Mouse (Mus musculus): Measurements from ENCODE around the gene Abcb8. TPM values are rescaled to one million over a fixed set of nuclear protein-coding genes. Genes with fewer than 3 reads are reported as not detected.
A peak's percentile ranks its signal among the peaks of the same experiment; 100 is the strongest.

Gene Abcb8
- polyA plus RNA-seq, 1 experiment from 2014 or later: 53.7 TPM

- Histone ChIP-seq H3K27me3 (replicated peaks; ENCODE audit: control insufficient read depth, insufficient read depth, low read length) (no peaks in the 10 kb centered on the region), H3K9me3 (ENCODE audit: control insufficient read depth, low read length) (no peaks in the 10 kb centered on the region), H3K27ac (ENCODE audit: low read depth, low read length) (no peak overlapping the region), H3K4me2 (ENCODE audit: low read length) (no peak overlapping the region), H3K9ac (ENCODE audit: low read depth, low read length) (no peak overlapping the region), H3K4me1 (ENCODE audit: control insufficient read depth, insufficient read depth, low read depth, low read length) (0 out of 2 replicates have a peak, but pooled peaks cover 3% of the 10 kb centered on the region), H3K4me3 (ENCODE audit: low read length) (no peak overlapping the region), H3K36me3 (ENCODE audit: control insufficient read depth, insufficient read depth, low read length) (no peaks in the 10 kb centered on the region)
- no peak for ATAC-seq
- 63% methylated on average over 3 of the region's 3 CpGs for WGBS
These were observed 29.4 kb upstream of the Abcb8 start for GRCm38 (mm10) chr5:24364061-24364460.

- no peaks in the 10 kb centered on the region for H3K36me3 ChIP-seq (ENCODE audit: control insufficient read depth, insufficient read depth, low read length)
- H3K27ac ChIP-seq (ENCODE audit: low read depth, low read length): peak within 1 kb of the TSS; percentile 15; the same call in 1 of the 2 replicates
- ATAC-seq: no peak
- peak within 1 kb of the TSS; percentile 13; the same call in 1 of the 2 replicates for H3K4me3 ChIP-seq (ENCODE audit: low read length)
- 0 out of 2 replicates have a peak, but pooled peaks cover 3% of the 10 kb centered on the region for H3K4me1 ChIP-seq (ENCODE audit: control insufficient read depth, insufficient read depth, low read depth, low read length)
- H3K4me2 ChIP-seq (ENCODE audit: low read length): no peak within 1 kb of the TSS
- H3K9me3 ChIP-seq (ENCODE audit: control insufficient read depth, low read length): no peaks in the 10 kb centered on the region
- no peak within 1 kb of the TSS for H3K9ac ChIP-seq (ENCODE audit: low read depth, low read length)
- H3K27me3 ChIP-seq (replicated peaks; ENCODE audit: control insufficient read depth, insufficient read depth, low read length): no peaks in the 10 kb centered on the region
- 36% methylated on average over 12 of the region's 12 CpGs for whole genome bisulfite sequencing
These were observed 29.0 kb upstream of the Abcb8 start, which contains the start of gene Nos3 for GRCm38 (mm10) chr5:24364508-24364907. TSS of gene Nos3 (plus strand) at chr5:24364810.

- Histone ChIP-seq H3K4me2 (ENCODE audit: low read length) (no peak overlapping the region), H3K36me3 (ENCODE audit: control insufficient read depth, insufficient read depth, low read length) (no peaks in the 10 kb centered on the region), H3K9ac (ENCODE audit: low read depth, low read length) (no peak overlapping the region), H3K4me1 (ENCODE audit: control insufficient read depth, insufficient read depth, low read depth, low read length) (0 out of 2 replicates have a peak, but pooled peaks cover 3% of the 10 kb centered on the region), H3K4me3 (ENCODE audit: low read length) (peak overlapping the region; percentile 13; the same call in 1 of the 2 replicates), H3K27me3 (replicated peaks; ENCODE audit: control insufficient read depth, insufficient read depth, low read length) (no peaks in the 10 kb centered on the region), H3K9me3 (ENCODE audit: control insufficient read depth, low read length) (no peaks in the 10 kb centered on the region), H3K27ac (ENCODE audit: low read depth, low read length) (peak overlapping the region; percentile 15; the same call in 1 of the 2 replicates)
- no peak for ATAC-seq
- WGBS: 85% methylated on average over 10 of the region's 10 CpGs
These were observed 28.5 kb upstream of the Abcb8 start for GRCm38 (mm10) chr5:24364963-24365362.

DNA sequence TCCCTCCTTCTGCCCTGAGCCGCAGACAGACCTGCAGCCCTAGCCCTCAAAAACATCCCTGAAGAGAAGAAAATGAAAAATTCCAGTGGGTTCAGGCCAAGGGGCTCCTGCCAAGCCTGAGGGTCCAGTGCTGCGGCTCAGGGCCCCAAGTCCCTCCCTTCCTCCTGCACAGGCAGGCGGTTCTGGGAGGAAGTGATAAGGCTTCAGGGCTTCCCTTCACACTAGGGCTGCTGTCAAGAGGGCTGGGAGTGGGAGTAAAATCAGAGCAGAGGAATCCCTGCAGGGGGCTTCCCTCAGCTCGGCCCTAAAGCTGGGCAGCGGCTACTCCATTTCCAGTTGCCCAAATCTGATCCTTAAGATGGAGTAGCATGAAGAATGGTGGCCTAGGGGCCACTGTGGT, 27.9 kb upstream of the Abcb8 start:
- 47% methylated on average over 5 of the region's 5 CpGs for WGBS
- no peak overlapping the region for H3K4me3 ChIP-seq (ENCODE audit: low read length)

GRCm38 (mm10) chr5:24366426-24366825, 27.0 kb upstream of the Abcb8 start:
- 85% methylated on average over 9 of the region's 9 CpGs for WGBS
- no peak for ATAC-seq
- Histone ChIP-seq H3K27me3 (replicated peaks; ENCODE audit: control insufficient read depth, insufficient read depth, low read length) (no peaks in the 10 kb centered on the region), H3K9me3 (ENCODE audit: control insufficient read depth, low read length) (no peaks in the 10 kb centered on the region), H3K4me1 (ENCODE audit: control insufficient read depth, insufficient read depth, low read depth, low read length) (no peaks in the 10 kb centered on the region), H3K27ac (ENCODE audit: low read depth, low read length) (no peak overlapping the region), H3K36me3 (ENCODE audit: control insufficient read depth, insufficient read depth, low read length) (no peaks in the 10 kb centered on the region), H3K4me3 (ENCODE audit: low read length) (no peak overlapping the region), H3K9ac (ENCODE audit: low read depth, low read length) (no peak overlapping the region), H3K4me2 (ENCODE audit: low read length) (0 out of 2 replicates have a peak overlapping the region, but pooled peaks have one; percentile 11)

More for the DNA sequence above, 27.9 kb upstream of the Abcb8 start:
- no peak overlapping the region for H3K27ac ChIP-seq (ENCODE audit: low read depth, low read length)
- H3K27me3 ChIP-seq (replicated peaks; ENCODE audit: control insufficient read depth, insufficient read depth, low read length): no peaks in the 10 kb centered on the region
- H3K4me1 ChIP-seq (ENCODE audit: control insufficient read depth, insufficient read depth, low read depth, low read length): 0 out of 2 replicates have a peak, but pooled peaks cover 2% of the 10 kb centered on the region
- H3K9me3 ChIP-seq (ENCODE audit: control insufficient read depth, low read length): no peaks in the 10 kb centered on the region
- no peak for ATAC-seq
- H3K9ac ChIP-seq (ENCODE audit: low read depth, low read length): no peak overlapping the region
- H3K4me2 ChIP-seq (ENCODE audit: low read length): no peak overlapping the region
- no peaks in the 10 kb centered on the region for H3K36me3 ChIP-seq (ENCODE audit: control insufficient read depth, insufficient read depth, low read length)

DNA sequence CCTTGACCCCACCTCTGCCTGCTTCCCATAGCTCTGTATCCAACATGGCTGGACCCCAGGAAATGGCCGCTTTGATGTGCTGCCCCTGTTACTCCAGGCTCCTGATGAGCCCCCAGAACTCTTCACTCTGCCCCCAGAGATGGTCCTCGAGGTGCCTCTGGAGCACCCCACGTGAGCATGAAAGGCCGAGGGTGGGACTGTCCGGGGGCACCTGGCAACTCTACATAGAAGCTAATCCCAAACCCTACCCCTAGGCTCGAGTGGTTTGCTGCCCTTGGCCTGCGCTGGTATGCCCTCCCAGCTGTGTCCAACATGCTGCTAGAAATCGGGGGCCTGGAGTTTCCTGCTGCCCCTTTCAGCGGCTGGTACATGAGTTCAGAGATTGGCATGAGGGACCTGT, 23.7 kb upstream of the Abcb8 start:
- Histone ChIP-seq H3K9me3 (ENCODE audit: control insufficient read depth, low read length) (no peaks in the 10 kb centered on the region), H3K4me1 (ENCODE audit: control insufficient read depth, insufficient read depth, low read depth, low read length) (no peaks in the 10 kb centered on the region), H3K27me3 (replicated peaks; ENCODE audit: control insufficient read depth, insufficient read depth, low read length) (no peaks in the 10 kb centered on the region), H3K36me3 (ENCODE audit: control insufficient read depth, insufficient read depth, low read length) (no peaks in the 10 kb centered on the region), H3K9ac (ENCODE audit: low read depth, low read length) (no peak overlapping the region), H3K4me3 (ENCODE audit: low read length) (no peak overlapping the region), H3K4me2 (ENCODE audit: low read length) (no peak overlapping the region), H3K27ac (ENCODE audit: low read depth, low read length) (no peak overlapping the region)
- no peak for ATAC-seq
- 74% methylated on average over 9 of the region's 9 CpGs for WGBS

- ATAC-seq: no peak
- H3K4me3 ChIP-seq (ENCODE audit: low read length): no peak overlapping the region
- WGBS: 79% methylated on average over 5 of the region's 5 CpGs
- H3K27ac ChIP-seq (ENCODE audit: low read depth, low read length): no peak overlapping the region
- no peak overlapping the region for H3K9ac ChIP-seq (ENCODE audit: low read depth, low read length)
- H3K9me3 ChIP-seq (ENCODE audit: control insufficient read depth, low read length): no peaks in the 10 kb centered on the region
- no peaks in the 10 kb centered on the region for H3K27me3 ChIP-seq (replicated peaks; ENCODE audit: control insufficient read depth, insufficient read depth, low read length)
- no peaks in the 10 kb centered on the region for H3K36me3 ChIP-seq (ENCODE audit: control insufficient read depth, insufficient read depth, low read length)
- H3K4me1 ChIP-seq (ENCODE audit: control insufficient read depth, insufficient read depth, low read depth, low read length): no peaks in the 10 kb centered on the region
- no peak overlapping the region for H3K4me2 ChIP-seq (ENCODE audit: low read length)
These were observed 19.7 kb upstream of the Abcb8 start for GRCm38 (mm10) chr5:24373807-24374206.

DNA sequence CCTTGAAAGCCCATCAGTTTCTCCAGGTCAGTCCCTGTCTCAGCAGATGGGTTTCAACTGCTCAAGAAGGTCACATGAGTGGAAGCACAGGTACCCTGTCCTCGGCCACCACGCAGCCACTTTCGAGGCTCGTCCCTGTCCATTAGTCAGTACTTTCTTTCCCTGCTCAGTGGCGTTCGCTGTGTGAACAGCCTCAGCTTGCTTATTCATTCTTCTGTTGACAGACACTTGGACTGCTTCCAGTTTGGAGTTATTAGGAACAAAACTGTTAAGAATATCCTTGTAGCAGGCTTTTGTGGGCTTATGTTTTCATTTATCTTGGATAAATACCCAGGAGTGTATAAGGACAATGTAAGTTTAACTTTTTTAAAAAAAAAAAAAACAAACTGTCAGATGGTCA, 19.2 kb upstream of the Abcb8 start:
- Histone ChIP-seq H3K36me3 (ENCODE audit: control insufficient read depth, insufficient read depth, low read length) (no peaks in the 10 kb centered on the region), H3K4me3 (ENCODE audit: low read length) (no peak overlapping the region), H3K9me3 (ENCODE audit: control insufficient read depth, low read length) (no peaks in the 10 kb centered on the region), H3K9ac (ENCODE audit: low read depth, low read length) (no peak overlapping the region), H3K27ac (ENCODE audit: low read depth, low read length) (no peak overlapping the region), H3K4me2 (ENCODE audit: low read length) (no peak overlapping the region), H3K4me1 (ENCODE audit: control insufficient read depth, insufficient read depth, low read depth, low read length) (no peaks in the 10 kb centered on the region), H3K27me3 (replicated peaks; ENCODE audit: control insufficient read depth, insufficient read depth, low read length) (no peaks in the 10 kb centered on the region)
- no peak for ATAC-seq
- WGBS: 27% methylated on average over 6 of the region's 6 CpGs

DNA sequence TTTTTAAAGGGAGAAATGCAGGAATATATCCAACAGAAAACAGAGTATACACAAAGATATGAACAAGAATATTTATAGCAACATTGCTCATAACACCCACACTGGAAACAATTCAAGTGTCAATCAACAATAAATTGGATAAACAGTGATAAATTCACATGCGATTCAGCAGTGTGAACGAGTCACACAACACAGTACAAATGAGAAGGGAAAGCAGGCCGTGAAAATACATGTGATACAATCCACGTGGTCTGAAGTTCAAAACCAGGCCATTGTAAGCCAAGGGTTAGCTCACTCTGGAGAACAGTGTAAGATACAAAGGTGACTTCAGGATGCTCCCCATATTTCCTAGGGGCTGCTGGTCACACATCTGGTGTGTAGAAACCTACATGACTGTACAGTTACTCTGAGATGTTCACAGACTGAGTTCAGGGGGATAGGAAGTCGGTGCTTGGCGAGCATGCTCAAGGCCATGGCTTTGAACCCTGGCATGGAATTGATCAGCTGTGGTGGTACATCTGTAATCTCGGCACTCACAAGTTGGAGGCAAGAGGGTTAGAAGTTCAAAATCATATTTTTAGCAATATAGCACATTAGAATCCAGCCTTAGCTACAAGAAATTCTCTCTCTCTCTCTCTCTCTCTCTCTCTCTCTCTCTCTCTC, 18.7 kb upstream of the Abcb8 start:
- Histone ChIP-seq H3K9me3 (ENCODE audit: control insufficient read depth, low read length) (no peaks in the 10 kb centered on the region), H3K36me3 (ENCODE audit: control insufficient read depth, insufficient read depth, low read length) (no peaks in the 10 kb centered on the region), H3K4me1 (ENCODE audit: control insufficient read depth, insufficient read depth, low read depth, low read length) (no peaks in the 10 kb centered on the region), H3K4me2 (ENCODE audit: low read length) (no peak overlapping the region), H3K9ac (ENCODE audit: low read depth, low read length) (no peak overlapping the region), H3K27ac (ENCODE audit: low read depth, low read length) (no peak overlapping the region), H3K27me3 (replicated peaks; ENCODE audit: control insufficient read depth, insufficient read depth, low read length) (no peaks in the 10 kb centered on the region), H3K4me3 (ENCODE audit: low read length) (no peak overlapping the region)
- ATAC-seq: no peak
- 74% methylated on average over 7 of the region's 7 CpGs for WGBS
